Mouse (Mus musculus): ENCODE results near the gene Usp36.

- peak; percentile 14; the same call in 1 of the 2 replicates for TF ChIP-seq CTCF (IDR thresholded peaks at IDR 0.05; ENCODE audit: control insufficient read depth, insufficient read depth, insufficient replicate concordance, low read depth, low read length)
- TF ChIP-seq POLR2A (IDR thresholded peaks at IDR 0.05; ENCODE audit: control insufficient read depth, low read depth, low read length) = no peak
Observed at GRCm38 (mm10) chr11:118269827-118270226, 20.2 kb downstream of the Usp36 start.

Data from testis, adult 2 months (tissue).